Comparison of ENCODE assay signal across 12 mouse cellular contexts in genomic region chr11:102898408-102898807, GRCm38 (mm10). TPM values are rescaled to one million over a fixed set of nuclear protein-coding genes. Genes with fewer than 3 reads are reported as not detected.
DNase-seq lines count a peak whose midpoint lies in the region; ATAC-seq and TF ChIP-seq lines count a peak whose summit lies in the region.
"Had no signal": no experiment of that assay in that cellular context is flagged by ENCODE, and none has a peak within 500 bp of the region (broad histone marks: within the 10 kb centered on the region; RNA-seq: fewer than 3 reads in every experiment).

No protein-coding gene starts in this region.

- TF ChIP-seq CTCF in left cerebral cortex, adult 2 months (IDR thresholded peaks at IDR 0.05): no peak

- H3K4me1 ChIP-seq in forebrain, embryonic 15.5 days: peaks cover 7% of the 10 kb centered on the region

- H3K4me3 ChIP-seq in left cerebral cortex, adult 2 months: no peak overlapping the region
- H3K4me3 ChIP-seq in forebrain, embryonic 15.5 days: no peak overlapping the region
- H3K4me3 ChIP-seq: gastrocnemius, adult 2 months; lung, embryonic 15.5 days had no signal

- H3K36me3 ChIP-seq in forebrain, embryonic 15.5 days: no peaks in the 10 kb centered on the region
- H3K36me3 ChIP-seq: lung, embryonic 15.5 days had no signal

- peaks cover 10% of the 10 kb centered on the region for H3K27me3 ChIP-seq in forebrain, embryonic 15.5 days

- H3K27ac ChIP-seq in left cerebral cortex, adult 2 months: no peak overlapping the region
- peak overlapping the region; percentile 65 for H3K27ac ChIP-seq in forebrain, embryonic 15.5 days (replicated peaks)
- H3K27ac ChIP-seq: gastrocnemius, adult 2 months; lung, embryonic 15.5 days had no signal

- WGBS in forebrain, embryonic 15.5 days: 44% methylated on average over 9 of the region's 9 CpGs

- no peak overlapping the region for H3K9ac ChIP-seq in forebrain, embryonic 15.5 days (replicated peaks)
- H3K9ac ChIP-seq: lung, embryonic 15.5 days had no signal

- intact Hi-C loops in left cerebral cortex, postnatal 4 days (cut with DNase I): no loop called here
- intact Hi-C loops in left cerebral cortex, adult 2 months (cut with DNase I): no loop called here

- peak; percentile 90 for DNase-seq in left cerebral cortex, postnatal 4 days
- DNase-seq in left cerebral cortex, adult 2 months (ENCODE audit: extremely low spot score in 1 of 2, low spot score in 2 of 2): no peak
- peak; percentile 81 for DNase-seq in cerebellum, adult 9-10 months
- DNase-seq in retina, embryonic 14.5 days (ENCODE audit: low spot score): peak; percentile 26
- no peak for DNase-seq in thymus, adult 18-20 months
- no peak for DNase-seq in urinary bladder, adult 2 months (ENCODE audit: low spot score)
- DNase-seq: gastrocnemius, adult 2 months had no signal

- peak; percentile 79 for ATAC-seq in forebrain, embryonic 15.5 days (replicated peaks)
- ATAC-seq: inflammation-experienced regulatory T-cells, adult 6 months had no signal

- H3K9me3 ChIP-seq in forebrain, embryonic 15.5 days: no peaks in the 10 kb centered on the region
- H3K9me3 ChIP-seq: lung, embryonic 15.5 days had no signal

- H3K4me2 ChIP-seq in forebrain, embryonic 15.5 days (replicated peaks): no peak overlapping the region
- H3K4me2 ChIP-seq: lung, embryonic 15.5 days had no signal

RNA-seq across cellular contexts. Expression of gene Gfap, which starts 2.3 kb away (rescaled TPM):
- total RNA-seq in left cerebral cortex, postnatal 4 days (2021): 10 to 100 TPM; 37.2 to 56.0 TPM
- total RNA-seq in left cerebral cortex, adult 2 months (2021): 100 to 1,000 TPM; 111 to 120 TPM
- polyA plus RNA-seq in forebrain, embryonic 15.5 days (2015; fragmentation: Nextera tagmentation; extraction: Ambion mirVana): 0.88 and 0.93 TPM in 2 replicates
- polyA plus RNA-seq in urinary bladder, adult 2 months (2012; rRNA removed): 0.53 and 0.56 TPM in 2 replicates
- total RNA-seq: gastrocnemius, adult 2 months had no signal
- polyA plus RNA-seq: inflammation-experienced regulatory T-cells, adult 6 months had no signal

RNA-seq across cellular contexts. Expression of gene Fam187a, which starts 13.4 kb away (rescaled TPM):
- not detected for total RNA-seq in left cerebral cortex, postnatal 4 days (2021)
- total RNA-seq in left cerebral cortex, adult 2 months (2021): not detected
- 0.11 TPM in 1 of 2 replicates, not detected in the other for polyA plus RNA-seq in forebrain, embryonic 15.5 days (2015; fragmentation: Nextera tagmentation; extraction: Ambion mirVana)
- polyA plus RNA-seq in urinary bladder, adult 2 months (2012; rRNA removed): not detected in 2 replicates
- total RNA-seq: adrenal gland, adult 18-20 months; gastrocnemius, adult 2 months had no signal
- polyA plus RNA-seq: inflammation-experienced regulatory T-cells, adult 6 months; lung, embryonic 15.5 days; small intestine, adult 2 months had no signal

RNA-seq across cellular contexts. Expression of gene Ccdc103, which starts 17.4 kb away (rescaled TPM):
- under 1 TPM; 0.48 to 0.95 TPM for total RNA-seq in left cerebral cortex, postnatal 4 days (2021)
- total RNA-seq in left cerebral cortex, adult 2 months (2021): 1 to 10 TPM; 1.8 to 2.6 TPM
- polyA plus RNA-seq in forebrain, embryonic 15.5 days (2015; fragmentation: Nextera tagmentation; extraction: Ambion mirVana): 2.1 and 2.9 TPM in 2 replicates
- 0.66 and 0.77 TPM in 2 replicates for polyA plus RNA-seq in urinary bladder, adult 2 months (2012; rRNA removed)
- total RNA-seq: gastrocnemius, adult 2 months had no signal
- polyA plus RNA-seq: inflammation-experienced regulatory T-cells, adult 6 months; small intestine, adult 2 months had no signal

RNA-seq across cellular contexts. Expression of gene Eftud2, which starts 17.6 kb away (rescaled TPM):
- total RNA-seq in left cerebral cortex, postnatal 4 days (2021): 100 to 1,000 TPM; 113 to 125 TPM
- 100 to 1,000 TPM; 135 to 138 TPM for total RNA-seq in left cerebral cortex, adult 2 months (2021)
- polyA plus RNA-seq in forebrain, embryonic 15.5 days (2015; fragmentation: Nextera tagmentation; extraction: Ambion mirVana): 182 and 183 TPM in 2 replicates
- 42.1 and 43.4 TPM in 2 replicates for polyA plus RNA-seq in urinary bladder, adult 2 months (2012; rRNA removed)

RNA-seq across cellular contexts. Expression of gene Kif18b, which starts 26.5 kb away (rescaled TPM):
- total RNA-seq in left cerebral cortex, postnatal 4 days (2021): 1 to 10 TPM; 3.7 to 4.1 TPM
- not detected for total RNA-seq in left cerebral cortex, adult 2 months (2021)
- 5.3 and 6.6 TPM in 2 replicates for polyA plus RNA-seq in forebrain, embryonic 15.5 days (2015; fragmentation: Nextera tagmentation; extraction: Ambion mirVana)
- polyA plus RNA-seq in urinary bladder, adult 2 months (2012; rRNA removed): 0.56 and 0.71 TPM in 2 replicates
- total RNA-seq: gastrocnemius, adult 2 months had no signal

Comparison
In these comparisons a context has a peak if more than half of its experiments do, and no peak if none do; other contexts are left out.
1. DNase-seq: peak in left cerebral cortex, postnatal 4 days (single experiment), cerebellum, adult 9-10 months (single experiment) and retina, embryonic 14.5 days (single experiment); none in left cerebral cortex, adult 2 months (0 of 2), thymus, adult 18-20 months (0 of 2) and urinary bladder, adult 2 months (single experiment).